Mouse (Mus musculus): Measurements from ENCODE around the gene Mpzl1. TPM values are rescaled to one million over a fixed set of nuclear protein-coding genes. Genes with fewer than 3 reads are reported as not detected.

Mpzl1 gene
- polyA plus RNA-seq, 1 experiment, result 45.3 TPM

DNA sequence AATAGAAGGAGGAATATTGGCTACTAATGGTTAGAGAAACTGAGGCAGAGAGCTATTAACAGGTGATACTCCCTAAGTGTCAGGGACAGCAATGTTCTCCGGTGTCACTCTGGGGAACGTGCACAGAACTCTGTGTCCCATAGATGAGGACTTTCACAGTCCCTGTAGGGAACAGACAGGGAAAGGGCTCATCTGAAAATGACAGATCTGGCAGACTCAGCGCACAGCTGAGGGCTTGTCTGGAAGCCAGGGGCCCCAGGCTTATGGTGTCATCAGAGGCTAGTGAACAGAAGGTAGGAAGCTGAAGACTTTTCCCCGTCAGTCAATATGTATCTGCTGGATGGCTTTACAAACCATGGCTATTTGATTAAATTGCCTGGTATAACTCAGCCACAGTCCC lies 43.2 kb upstream of the Mpzl1 start:
- Histone ChIP-seq H3K4me3 (ENCODE audit: control insufficient read depth, low read depth, low read length) (no peak overlapping the region), H3K4me1 (ENCODE audit: control insufficient read depth, insufficient read depth, low read length) (no peaks in the 10 kb centered on the region; the same call in 1 of the 2 replicates), H3K27ac (ENCODE audit: control insufficient read depth, insufficient read depth, low read depth, low read length) (no peak overlapping the region), H3K27me3 (ENCODE audit: control insufficient read depth, insufficient read depth, low read length) (no peaks in the 10 kb centered on the region), H3K36me3 (ENCODE audit: control insufficient read depth, insufficient read depth, low read length) (no peaks in the 10 kb centered on the region)
- TF ChIP-seq POLR2A (IDR thresholded peaks at IDR 0.05; ENCODE audit: control insufficient read depth, low read depth, low read length), result no peak
- no peak for TF ChIP-seq CTCF (IDR thresholded peaks at IDR 0.05; ENCODE audit: control insufficient read depth, insufficient read depth, insufficient replicate concordance, low read depth, low read length)

DNA sequence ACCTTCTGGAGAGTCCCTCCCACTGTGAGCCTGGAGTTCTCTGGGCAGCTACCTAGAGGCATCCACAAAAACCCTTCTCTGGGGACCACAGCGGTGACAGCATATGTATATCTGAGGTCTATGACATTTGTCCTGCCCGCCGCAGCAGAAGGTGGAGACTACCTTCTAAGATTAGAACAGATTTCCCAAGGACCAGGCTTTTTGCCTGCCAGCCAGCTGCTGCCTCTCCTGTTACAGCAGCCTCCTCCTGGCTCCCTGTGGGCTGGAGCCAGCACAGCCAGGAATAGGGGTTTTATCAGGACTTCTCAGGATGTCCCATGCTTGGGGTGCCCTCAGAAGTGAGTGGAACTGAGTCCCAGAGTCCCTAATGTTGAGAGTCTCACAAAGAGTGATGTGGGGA lies 42.7 kb upstream of the Mpzl1 start:
- Histone ChIP-seq H3K4me1 (ENCODE audit: control insufficient read depth, insufficient read depth, low read length) (no peaks in the 10 kb centered on the region; the same call in 1 of the 2 replicates), H3K36me3 (ENCODE audit: control insufficient read depth, insufficient read depth, low read length) (no peaks in the 10 kb centered on the region), H3K4me3 (ENCODE audit: control insufficient read depth, low read depth, low read length) (no peak overlapping the region), H3K27ac (ENCODE audit: control insufficient read depth, insufficient read depth, low read depth, low read length) (no peak overlapping the region), H3K27me3 (ENCODE audit: control insufficient read depth, insufficient read depth, low read length) (no peaks in the 10 kb centered on the region)
- TF ChIP-seq POLR2A (IDR thresholded peaks at IDR 0.05; ENCODE audit: control insufficient read depth, low read depth, low read length), result no peak
- no peak for TF ChIP-seq CTCF (IDR thresholded peaks at IDR 0.05; ENCODE audit: control insufficient read depth, insufficient read depth, insufficient replicate concordance, low read depth, low read length)

DNA sequence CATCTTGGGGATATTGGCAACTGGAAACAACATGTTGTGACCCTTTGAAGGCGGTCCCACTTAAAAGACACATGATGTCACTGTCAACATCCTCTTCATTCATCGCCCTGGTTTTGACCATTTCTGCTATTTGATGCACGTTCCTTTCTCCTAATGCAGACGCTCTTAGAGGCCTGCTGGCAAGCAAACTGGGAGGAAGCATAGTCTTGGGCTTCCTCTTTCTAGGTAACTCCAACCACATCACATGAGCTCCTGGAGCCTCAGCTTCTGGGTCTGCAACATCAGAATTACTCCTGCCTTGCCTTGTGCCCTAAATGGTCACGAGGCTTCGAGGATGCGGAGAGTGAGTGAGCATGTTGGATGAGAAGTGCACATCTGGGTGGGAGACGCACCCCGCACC lies 40.8 kb upstream of the Mpzl1 start:
- no peak for TF ChIP-seq POLR2A (IDR thresholded peaks at IDR 0.05; ENCODE audit: control insufficient read depth, low read depth, low read length)
- no peak for TF ChIP-seq CTCF (IDR thresholded peaks at IDR 0.05; ENCODE audit: control insufficient read depth, insufficient read depth, insufficient replicate concordance, low read depth, low read length)
- H3K27me3 ChIP-seq (ENCODE audit: control insufficient read depth, insufficient read depth, low read length), result no peaks in the 10 kb centered on the region
- no peaks in the 10 kb centered on the region for H3K36me3 ChIP-seq (ENCODE audit: control insufficient read depth, insufficient read depth, low read length)
- H3K4me1 ChIP-seq (ENCODE audit: control insufficient read depth, insufficient read depth, low read length), result peaks cover 2% of the 10 kb centered on the region; the same call in 1 of the 2 replicates
- H3K4me3 ChIP-seq (ENCODE audit: control insufficient read depth, low read depth, low read length), result no peak overlapping the region
- H3K27ac ChIP-seq (ENCODE audit: control insufficient read depth, insufficient read depth, low read depth, low read length), result no peak overlapping the region

DNA sequence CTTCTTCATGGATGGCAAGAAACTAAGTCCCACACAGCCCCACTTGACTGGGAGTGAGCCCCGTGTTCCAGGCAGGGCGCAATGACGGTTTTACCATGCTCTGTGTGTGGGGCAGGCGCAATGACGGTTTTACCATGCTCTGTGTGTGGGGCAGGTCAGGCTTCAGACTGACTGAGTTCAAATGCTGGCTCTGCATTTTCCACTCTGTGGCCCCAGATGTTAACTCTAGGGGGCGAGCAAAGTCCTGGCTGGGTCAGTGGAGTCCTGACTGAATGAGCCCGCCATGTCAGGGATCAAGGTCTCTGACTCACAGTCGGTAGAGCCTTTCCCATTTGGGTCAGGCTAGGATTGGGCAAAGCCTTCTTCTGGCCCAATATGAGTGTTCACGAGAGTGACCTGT lies 38.0 kb upstream of the Mpzl1 start:
- TF ChIP-seq POLR2A (IDR thresholded peaks at IDR 0.05; ENCODE audit: control insufficient read depth, low read depth, low read length) (no peak), CTCF (IDR thresholded peaks at IDR 0.05; ENCODE audit: control insufficient read depth, insufficient read depth, insufficient replicate concordance, low read depth, low read length) (no peak)
- Histone ChIP-seq H3K27me3 (ENCODE audit: control insufficient read depth, insufficient read depth, low read length) (no peaks in the 10 kb centered on the region), H3K27ac (ENCODE audit: control insufficient read depth, insufficient read depth, low read depth, low read length) (no peak overlapping the region), H3K36me3 (ENCODE audit: control insufficient read depth, insufficient read depth, low read length) (no peaks in the 10 kb centered on the region), H3K4me1 (ENCODE audit: control insufficient read depth, insufficient read depth, low read length) (peaks cover 14% of the 10 kb centered on the region), H3K4me3 (ENCODE audit: control insufficient read depth, low read depth, low read length) (no peak overlapping the region)

DNA sequence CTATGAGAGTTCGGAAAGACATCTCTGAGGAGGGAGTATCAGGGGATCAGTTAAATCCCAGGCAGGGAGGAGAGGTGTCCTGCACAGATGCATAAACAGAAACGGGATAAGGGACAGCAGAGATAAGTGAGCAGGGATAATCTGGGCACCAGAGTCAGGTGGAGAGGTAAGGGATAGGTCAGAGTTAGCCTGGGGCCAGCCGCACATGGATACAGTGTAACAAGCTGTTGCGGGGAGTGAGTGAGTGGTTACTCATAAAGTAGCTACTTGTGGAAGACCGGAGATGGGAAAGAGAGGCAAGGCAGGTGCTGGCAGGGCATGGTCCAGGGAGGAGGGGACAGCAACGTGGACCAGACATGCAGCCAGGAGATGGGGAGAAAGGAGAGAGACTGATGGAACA lies 35.7 kb upstream of the Mpzl1 start:
- H3K4me3 ChIP-seq (ENCODE audit: control insufficient read depth, low read depth, low read length), result peak overlapping the region; percentile 5
- H3K4me1 ChIP-seq (ENCODE audit: control insufficient read depth, insufficient read depth, low read length), result peaks cover 14% of the 10 kb centered on the region
- TF ChIP-seq POLR2A (IDR thresholded peaks at IDR 0.05; ENCODE audit: control insufficient read depth, low read depth, low read length), result no peak
- TF ChIP-seq CTCF (IDR thresholded peaks at IDR 0.05; ENCODE audit: control insufficient read depth, insufficient read depth, insufficient replicate concordance, low read depth, low read length), result no peak
- no peak overlapping the region for H3K27ac ChIP-seq (ENCODE audit: control insufficient read depth, insufficient read depth, low read depth, low read length)
- no peaks in the 10 kb centered on the region for H3K27me3 ChIP-seq (ENCODE audit: control insufficient read depth, insufficient read depth, low read length)
- H3K36me3 ChIP-seq (ENCODE audit: control insufficient read depth, insufficient read depth, low read length), result no peaks in the 10 kb centered on the region

DNA sequence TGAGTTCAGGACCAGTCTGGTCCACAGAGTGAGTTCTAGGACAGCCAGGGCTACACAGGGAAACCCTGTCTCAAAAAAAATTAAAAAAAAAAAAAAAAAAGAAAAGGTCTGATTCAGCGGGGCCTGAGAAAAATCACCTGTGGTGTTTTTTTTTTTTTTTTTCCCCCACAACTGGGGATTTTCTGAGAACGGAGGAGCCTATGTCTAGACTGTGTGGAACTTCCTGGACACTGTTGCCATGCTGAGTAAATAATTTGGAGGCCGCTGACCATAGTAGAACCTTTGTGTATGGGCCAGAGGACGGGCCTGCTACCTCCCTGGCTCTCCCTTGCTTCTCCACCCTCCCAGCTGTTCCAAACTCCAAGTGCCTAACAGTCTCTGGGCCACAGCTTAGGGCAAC lies 34.6 kb upstream of the Mpzl1 start:
- Histone ChIP-seq H3K4me1 (ENCODE audit: control insufficient read depth, insufficient read depth, low read length) (peaks cover 14% of the 10 kb centered on the region), H3K36me3 (ENCODE audit: control insufficient read depth, insufficient read depth, low read length) (no peaks in the 10 kb centered on the region), H3K27ac (ENCODE audit: control insufficient read depth, insufficient read depth, low read depth, low read length) (no peak overlapping the region), H3K4me3 (ENCODE audit: control insufficient read depth, low read depth, low read length) (no peak overlapping the region; the same call in 1 of the 2 replicates), H3K27me3 (ENCODE audit: control insufficient read depth, insufficient read depth, low read length) (no peaks in the 10 kb centered on the region)
- TF ChIP-seq CTCF (IDR thresholded peaks at IDR 0.05; ENCODE audit: control insufficient read depth, insufficient read depth, insufficient replicate concordance, low read depth, low read length) (no peak), POLR2A (IDR thresholded peaks at IDR 0.05; ENCODE audit: control insufficient read depth, low read depth, low read length) (no peak)

DNA sequence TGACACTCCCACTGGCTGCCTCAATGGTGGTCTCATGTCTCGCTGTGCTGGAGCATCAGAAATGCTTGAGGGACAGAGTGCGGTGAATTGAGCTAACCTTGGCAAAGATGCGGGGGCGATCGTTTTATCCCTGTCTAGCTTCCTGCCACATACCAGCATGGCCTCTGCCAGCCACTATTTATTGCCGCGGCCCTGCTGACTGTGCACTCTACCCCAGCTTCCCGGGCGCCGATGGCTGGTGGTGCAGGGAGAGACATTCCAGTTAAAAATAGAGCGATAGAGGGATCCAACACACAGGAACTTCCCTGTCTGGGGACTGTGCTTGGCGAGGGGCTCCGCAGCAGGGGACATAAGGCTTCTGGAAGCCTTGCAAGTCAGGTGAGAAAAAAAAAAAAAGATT lies 33.0 kb upstream of the Mpzl1 start:
- H3K27me3 ChIP-seq (ENCODE audit: control insufficient read depth, insufficient read depth, low read length), result no peaks in the 10 kb centered on the region
- TF ChIP-seq POLR2A (IDR thresholded peaks at IDR 0.05; ENCODE audit: control insufficient read depth, low read depth, low read length) (no peak), CTCF (IDR thresholded peaks at IDR 0.05; ENCODE audit: control insufficient read depth, insufficient read depth, insufficient replicate concordance, low read depth, low read length) (no peak)
- no peak overlapping the region for H3K4me3 ChIP-seq (ENCODE audit: control insufficient read depth, low read depth, low read length)
- no peak overlapping the region for H3K27ac ChIP-seq (ENCODE audit: control insufficient read depth, insufficient read depth, low read depth, low read length)
- peaks cover 23% of the 10 kb centered on the region for H3K4me1 ChIP-seq (ENCODE audit: control insufficient read depth, insufficient read depth, low read length)
- no peaks in the 10 kb centered on the region for H3K36me3 ChIP-seq (ENCODE audit: control insufficient read depth, insufficient read depth, low read length)

DNA sequence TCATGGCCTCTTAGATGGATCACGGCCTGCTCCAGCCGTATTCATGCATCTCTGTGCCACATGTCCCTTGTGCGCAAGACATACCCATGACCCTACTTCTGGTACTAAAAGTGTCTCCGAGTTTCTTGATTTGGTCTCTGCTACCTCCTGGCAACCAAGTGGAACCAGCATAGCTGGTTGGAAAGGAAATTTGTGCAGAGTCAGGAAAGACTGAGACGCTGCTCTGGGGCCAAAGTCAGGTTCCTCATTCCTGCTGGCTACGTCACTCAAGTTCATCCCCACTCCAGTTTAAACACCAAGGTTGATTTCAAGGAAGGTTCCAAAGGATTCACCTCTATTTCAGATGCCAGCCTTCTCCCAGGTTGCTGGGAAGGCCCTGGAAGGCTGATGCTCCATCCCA lies 32.6 kb upstream of the Mpzl1 start:
- Histone ChIP-seq H3K27ac (ENCODE audit: control insufficient read depth, insufficient read depth, low read depth, low read length) (no peak overlapping the region), H3K4me1 (ENCODE audit: control insufficient read depth, insufficient read depth, low read length) (peaks cover 23% of the 10 kb centered on the region), H3K4me3 (ENCODE audit: control insufficient read depth, low read depth, low read length) (no peak overlapping the region), H3K36me3 (ENCODE audit: control insufficient read depth, insufficient read depth, low read length) (no peaks in the 10 kb centered on the region), H3K27me3 (ENCODE audit: control insufficient read depth, insufficient read depth, low read length) (no peaks in the 10 kb centered on the region)
- TF ChIP-seq POLR2A (IDR thresholded peaks at IDR 0.05; ENCODE audit: control insufficient read depth, low read depth, low read length) (no peak), CTCF (IDR thresholded peaks at IDR 0.05; ENCODE audit: control insufficient read depth, insufficient read depth, insufficient replicate concordance, low read depth, low read length) (no peak)
